In the genomic region with DNA sequence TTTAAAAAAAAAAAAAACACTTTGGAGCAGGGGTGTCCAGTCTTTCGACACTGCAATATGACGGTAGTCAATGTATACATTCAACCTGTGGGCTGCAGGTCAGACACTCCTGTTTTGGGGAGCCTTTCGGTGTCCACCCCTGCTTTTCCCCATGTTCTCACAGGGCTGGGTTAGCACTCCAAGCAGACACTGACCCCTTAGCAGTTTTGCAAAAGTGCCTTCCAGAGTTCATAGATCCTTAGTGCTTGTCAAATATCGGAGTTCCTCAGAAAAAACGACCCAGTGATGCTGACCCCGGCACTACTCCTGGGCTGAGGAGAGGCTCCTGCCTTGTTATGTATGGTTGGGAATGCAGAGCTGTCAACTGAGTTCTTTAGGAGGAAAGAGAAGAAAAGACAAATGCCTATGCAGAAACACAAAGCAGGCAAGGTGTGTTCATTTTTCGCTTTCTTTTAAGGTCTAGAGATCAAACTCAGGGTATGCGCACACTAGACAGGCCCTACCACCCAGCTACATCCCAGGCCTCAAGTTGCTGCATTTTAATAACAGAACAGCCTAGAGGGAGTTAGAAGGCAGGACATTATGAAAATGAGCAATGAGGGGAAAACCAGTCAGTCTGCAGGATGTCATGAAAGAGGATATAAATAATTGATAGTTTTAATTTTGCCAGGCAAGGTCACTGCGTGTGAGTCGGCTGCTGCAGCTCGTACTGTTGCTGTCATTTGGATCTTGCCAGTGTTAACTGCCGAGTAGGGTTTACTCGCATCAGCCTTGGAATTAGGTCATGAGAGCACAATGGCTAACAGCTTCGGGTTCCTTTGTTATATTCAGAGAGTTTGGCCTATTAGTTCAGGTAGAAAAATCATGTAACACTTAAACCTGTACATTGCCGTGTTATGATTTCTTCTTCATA, we compare ENCODE assay signal across 25 mouse cellular contexts. TPM values are rescaled to one million over a fixed set of nuclear protein-coding genes. Genes with fewer than 3 reads are reported as not detected.
DNase-seq lines count a peak whose midpoint lies in the region; ATAC-seq and TF ChIP-seq lines count a peak whose summit lies in the region.
"Had no signal": no experiment of that assay in that cellular context is flagged by ENCODE, and none has a peak within 500 bp of the region (broad histone marks: within the 10 kb centered on the region; RNA-seq: fewer than 3 reads in every experiment).

No protein-coding gene starts in this region.

- no peak overlapping the region for H3K4me3 ChIP-seq in midbrain, embryonic 15.5 days
- H3K4me3 ChIP-seq in midbrain, embryonic 13.5 days (replicated peaks) = no peak overlapping the region
- no peak overlapping the region for H3K4me3 ChIP-seq in hindbrain, postnatal 0 days (ENCODE audit: low read length)
- no peak overlapping the region for H3K4me3 ChIP-seq in intestine, embryonic 16.5 days (ENCODE audit: low read length)
- H3K4me3 ChIP-seq: embryonic facial prominence, embryonic 10.5 days; forebrain, embryonic 12.5 days; heart, adult 2 months; heart, embryonic 15.5 days; kidney, embryonic 15.5 days; left cerebral cortex, adult 2 months; megakaryocyte, embryonic 14.5 days had no signal

- H3K27ac ChIP-seq in midbrain, embryonic 15.5 days = no peak overlapping the region
- no peak overlapping the region for H3K27ac ChIP-seq in midbrain, embryonic 13.5 days
- H3K27ac ChIP-seq in hindbrain, postnatal 0 days = no peak overlapping the region
- no peak overlapping the region for H3K27ac ChIP-seq in intestine, embryonic 16.5 days (ENCODE audit: low read length)
- H3K27ac ChIP-seq: embryonic facial prominence, embryonic 10.5 days; forebrain, embryonic 12.5 days; heart, adult 2 months; heart, embryonic 15.5 days; kidney, embryonic 15.5 days; left cerebral cortex, adult 2 months had no signal

- H3K36me3 ChIP-seq in midbrain, embryonic 15.5 days (replicated peaks) = no peaks in the 10 kb centered on the region
- no peaks in the 10 kb centered on the region for H3K36me3 ChIP-seq in midbrain, embryonic 13.5 days
- H3K36me3 ChIP-seq in hindbrain, postnatal 0 days (ENCODE audit: insufficient read depth, low read length) = no peaks in the 10 kb centered on the region
- no peaks in the 10 kb centered on the region for H3K36me3 ChIP-seq in intestine, embryonic 16.5 days (ENCODE audit: control insufficient read depth, insufficient read depth, low read length)
- H3K36me3 ChIP-seq: embryonic facial prominence, embryonic 10.5 days; forebrain, embryonic 12.5 days; heart, embryonic 15.5 days; kidney, embryonic 15.5 days had no signal

- no peaks in the 10 kb centered on the region for H3K27me3 ChIP-seq in midbrain, embryonic 15.5 days (replicated peaks)
- no peaks in the 10 kb centered on the region for H3K27me3 ChIP-seq in midbrain, embryonic 13.5 days
- H3K27me3 ChIP-seq in hindbrain, postnatal 0 days (ENCODE audit: insufficient read depth, low read length) = no peaks in the 10 kb centered on the region
- H3K27me3 ChIP-seq in intestine, embryonic 16.5 days (replicated peaks; ENCODE audit: control insufficient read depth, insufficient read depth, low read length) = no peaks in the 10 kb centered on the region
- H3K27me3 ChIP-seq: forebrain, embryonic 12.5 days; heart, embryonic 15.5 days; kidney, embryonic 15.5 days had no signal

- ATAC-seq in midbrain, embryonic 15.5 days (replicated peaks) = peak; percentile 70
- ATAC-seq in midbrain, embryonic 13.5 days = no peak; the same call in 1 of the 2 replicates
- no peak; the same call in 1 of the 2 replicates for ATAC-seq in hindbrain, postnatal 0 days
- ATAC-seq in intestine, embryonic 16.5 days = no peak
- ATAC-seq: intestine, postnatal 0 days had no signal

- H3K9ac ChIP-seq in midbrain, embryonic 15.5 days = no peak overlapping the region
- no peak overlapping the region for H3K9ac ChIP-seq in midbrain, embryonic 13.5 days (replicated peaks)
- no peak overlapping the region for H3K9ac ChIP-seq in hindbrain, postnatal 0 days (replicated peaks; ENCODE audit: low read length)
- no peak overlapping the region for H3K9ac ChIP-seq in intestine, embryonic 16.5 days (ENCODE audit: low read depth, low read length)
- H3K9ac ChIP-seq: forebrain, embryonic 12.5 days; heart, embryonic 15.5 days; kidney, embryonic 15.5 days had no signal

- no peak for TF ChIP-seq CTCF in hindbrain, postnatal 0 days (IDR thresholded peaks at IDR 0.05; ENCODE audit: low read depth)

- no peak overlapping the region for H3K4me2 ChIP-seq in midbrain, embryonic 15.5 days
- no peak overlapping the region for H3K4me2 ChIP-seq in midbrain, embryonic 13.5 days (replicated peaks)
- no peak overlapping the region for H3K4me2 ChIP-seq in hindbrain, postnatal 0 days (ENCODE audit: low read depth, low read length)
- H3K4me2 ChIP-seq in intestine, embryonic 16.5 days (ENCODE audit: low read depth, low read length) = no peak overlapping the region
- H3K4me2 ChIP-seq: forebrain, embryonic 12.5 days; heart, embryonic 15.5 days; kidney, embryonic 15.5 days; liver, embryonic 11.5 days had no signal

- no peaks in the 10 kb centered on the region for H3K9me3 ChIP-seq in midbrain, embryonic 15.5 days
- no peaks in the 10 kb centered on the region for H3K9me3 ChIP-seq in midbrain, embryonic 13.5 days
- no peaks in the 10 kb centered on the region for H3K9me3 ChIP-seq in hindbrain, postnatal 0 days (ENCODE audit: low read length)
- H3K9me3 ChIP-seq in intestine, embryonic 16.5 days (ENCODE audit: control insufficient read depth, low read length) = no peaks in the 10 kb centered on the region
- H3K9me3 ChIP-seq: embryonic facial prominence, embryonic 10.5 days; forebrain, embryonic 12.5 days; heart, embryonic 15.5 days; kidney, embryonic 15.5 days; megakaryocyte, embryonic 14.5 days had no signal

- no peaks in the 10 kb centered on the region for H3K4me1 ChIP-seq in midbrain, embryonic 15.5 days
- H3K4me1 ChIP-seq in midbrain, embryonic 13.5 days (replicated peaks) = 0 out of 2 replicates have a peak, but pooled peaks cover 4% of the 10 kb centered on the region
- H3K4me1 ChIP-seq in hindbrain, postnatal 0 days (ENCODE audit: insufficient read depth, low read length) = no peaks in the 10 kb centered on the region
- H3K4me1 ChIP-seq in intestine, embryonic 16.5 days (ENCODE audit: control insufficient read depth, insufficient read depth, low read length) = no peaks in the 10 kb centered on the region
- H3K4me1 ChIP-seq: heart, embryonic 15.5 days had no signal

- 74% methylated on average over 15 of the region's 15 CpGs for WGBS in midbrain, embryonic 15.5 days
- WGBS in midbrain, embryonic 13.5 days = 78% methylated on average over 15 of the region's 15 CpGs
- WGBS in hindbrain, postnatal 0 days = 79% methylated on average over 15 of the region's 15 CpGs
- 72% methylated on average over 15 of the region's 15 CpGs for WGBS in intestine, embryonic 16.5 days

- peak; percentile 18 for DNase-seq in adrenal gland, postnatal 36 days
- no peak for DNase-seq in adrenal gland, postnatal 4 days (ENCODE audit: low spot score in 2 of 2)
- DNase-seq in hindbrain, postnatal 0 days (ENCODE audit: low spot score) = peak; percentile 7
- no peak for DNase-seq in frontal cortex, adult 2 months (ENCODE audit: extremely low spot score in 1 of 2, low spot score in 1 of 2)
- DNase-seq: B cell, adult 2 months; cerebellum, adult 9-10 months; gastrocnemius, postnatal 14 days; heart, adult 2 months; heart, postnatal 4 days; kidney, postnatal 4 days; layer of hippocampus, adult 9-11 months; lung, adult 2 months; right cerebral cortex, adult 18-20 months; thymus, postnatal 36 days had no signal

RNA-seq across cellular contexts. Expression of a gene that starts 9.0 kb away (rescaled TPM):
- total RNA-seq in adrenal gland, postnatal 36 days (2021) = 10 to 100 TPM; 17.8 to 25.3 TPM
- total RNA-seq in adrenal gland, postnatal 4 days (2021) = 10 to 100 TPM; 22.6 to 28.3 TPM
- polyA plus RNA-seq in midbrain, embryonic 15.5 days (2015; fragmentation: Nextera tagmentation; extraction: Ambion mirVana) = 17.3 and 17.7 TPM in 2 replicates
- 20.8 and 22.2 TPM in 2 replicates for polyA plus RNA-seq in midbrain, embryonic 13.5 days (2015; fragmentation: Nextera tagmentation; extraction: Ambion mirVana)
- total RNA-seq in hindbrain, postnatal 0 days (2014; rRNA removed) = 8.6 and 11.4 TPM in 2 replicates
- 14.8 and 17.5 TPM in 2 replicates for polyA plus RNA-seq in hindbrain, postnatal 0 days (2015; fragmentation: Nextera tagmentation; extraction: Ambion mirVana)
- 8.3 and 9.2 TPM in 2 replicates for polyA plus RNA-seq in frontal cortex, adult 2 months (2012; rRNA removed)
- polyA plus RNA-seq in intestine, embryonic 16.5 days (2015; fragmentation: Nextera tagmentation; extraction: Ambion mirVana) = 37.6 and 38.5 TPM in 2 replicates

Comparison
In these comparisons a context has a peak if more than half of its experiments do, and no peak if none do; other contexts are left out.
1. DNase-seq: peak in adrenal gland, postnatal 36 days (2 of 2) and hindbrain, postnatal 0 days (single experiment); none in adrenal gland, postnatal 4 days (0 of 2) and frontal cortex, adult 2 months (0 of 2).